Mouse (Mus musculus): ENCODE measurements at regions not wholly inside any gene's neighbourhood (a gene's known extent, or its start where the extent isn't known, plus 50 kb on each side); places are given as distances from the start of the nearest gene placed in this dataset.

GRCm38 (mm10) chr2:78972288-78973117, 104.6 kb downstream of the Ube2e3 start:
- ATAC-seq (ENCODE audit: low TSS enrichment): no peak

GRCm38 (mm10) chr2:78973811-78974210, 105.9 kb downstream of the Ube2e3 start:
- ATAC-seq (ENCODE audit: low TSS enrichment): no peak

- no peak for ATAC-seq (ENCODE audit: low TSS enrichment)
Measured at GRCm38 (mm10) chr2:78974683-78975392, 106.9 kb downstream of the Ube2e3 start.

GRCm38 (mm10) chr2:78975393-78975774, 107.5 kb downstream of the Ube2e3 start:
- no peak for ATAC-seq (ENCODE audit: low TSS enrichment)

- ATAC-seq (ENCODE audit: low TSS enrichment): no peak
Measured at GRCm38 (mm10) chr2:78976084-78976483, 108.2 kb downstream of the Ube2e3 start.

- ATAC-seq (ENCODE audit: low TSS enrichment): no peak
Measured at GRCm38 (mm10) chr2:78977632-78978397, 109.9 kb downstream of the Ube2e3 start.

- ATAC-seq (ENCODE audit: low TSS enrichment): no peak
Measured at GRCm38 (mm10) chr2:78980019-78980418, 112.1 kb downstream of the Ube2e3 start.

- no peak for ATAC-seq (ENCODE audit: low TSS enrichment)
Measured at GRCm38 (mm10) chr2:78980661-78981229, 112.8 kb downstream of the Ube2e3 start.

- no peak for ATAC-seq (ENCODE audit: low TSS enrichment)
Measured at GRCm38 (mm10) chr2:78983347-78983746, 115.4 kb downstream of the Ube2e3 start.

GRCm38 (mm10) chr2:78983944-78984498, 116.1 kb downstream of the Ube2e3 start:
- no peak for ATAC-seq (ENCODE audit: low TSS enrichment)

GRCm38 (mm10) chr2:78986984-78987383, 119.1 kb downstream of the Ube2e3 start:
- no peak for ATAC-seq (ENCODE audit: low TSS enrichment)

- ATAC-seq (ENCODE audit: low TSS enrichment): no peak
Measured at GRCm38 (mm10) chr2:78987388-78987787, 119.5 kb downstream of the Ube2e3 start.

GRCm38 (mm10) chr2:78988224-78988623, 120.3 kb downstream of the Ube2e3 start:
- ATAC-seq (ENCODE audit: low TSS enrichment): no peak

- no peak for ATAC-seq (ENCODE audit: low TSS enrichment)
Measured at GRCm38 (mm10) chr2:78994800-78995555, 127.1 kb downstream of the Ube2e3 start.

- no peak for ATAC-seq (ENCODE audit: low TSS enrichment)
Measured at GRCm38 (mm10) chr2:78998637-78999036, 130.7 kb downstream of the Ube2e3 start.

GRCm38 (mm10) chr2:78999410-78999809, 131.5 kb downstream of the Ube2e3 start:
- no peak for ATAC-seq (ENCODE audit: low TSS enrichment)

GRCm38 (mm10) chr2:79004862-79005261, 136.9 kb downstream of the Ube2e3 start:
- ATAC-seq (ENCODE audit: low TSS enrichment): no peak

GRCm38 (mm10) chr2:79008642-79009041, 140.7 kb downstream of the Ube2e3 start:
- no peak for ATAC-seq (ENCODE audit: low TSS enrichment)

- ATAC-seq (ENCODE audit: low TSS enrichment): no peak
Measured at GRCm38 (mm10) chr2:79009791-79010190, 141.9 kb downstream of the Ube2e3 start.

- peak; percentile 88 for ATAC-seq (ENCODE audit: low TSS enrichment)
Measured at GRCm38 (mm10) chr2:79010273-79010672, 142.3 kb downstream of the Ube2e3 start.
